Mouse (Mus musculus): Measurements from ENCODE around the gene Cpb2. TPM values are rescaled to one million over a fixed set of nuclear protein-coding genes. Genes with fewer than 3 reads are reported as not detected.

Gene Cpb2
- polyA plus RNA-seq (2015; fragmentation: Nextera tagmentation; extraction: Ambion mirVana) = 0.19 and 0.28 TPM in 2 replicates

GRCm38 (mm10) chr14:75242087-75242486, at the start of gene Cpb2:
Gene Cpb2, plus strand, starts transcription at chr14:75242287.
- Histone ChIP-seq H3K9ac (no peak within 1 kb of the TSS), H3K27ac (no peak within 1 kb of the TSS), H3K27me3 (no peaks in the 10 kb centered on the region), H3K4me2 (no peak within 1 kb of the TSS), H3K36me3 (ENCODE audit: poor library complexity, severe bottlenecking) (no peaks in the 10 kb centered on the region), H3K4me1 (peaks cover 22% of the 10 kb centered on the region), H3K9me3 (replicated peaks) (no peaks in the 10 kb centered on the region), H3K4me3 (no peak within 1 kb of the TSS)
- 93% methylated on average over 5 of the region's 5 CpGs for WGBS
- no peak for ATAC-seq

GRCm38 (mm10) chr14:75192427-75192826, 49.7 kb upstream of the Cpb2 start:
- Histone ChIP-seq H3K4me2 (no peak overlapping the region), H3K27ac (no peak overlapping the region), H3K9me3 (replicated peaks) (no peaks in the 10 kb centered on the region), H3K4me3 (no peak overlapping the region), H3K36me3 (ENCODE audit: poor library complexity, severe bottlenecking) (no peaks in the 10 kb centered on the region), H3K9ac (no peak overlapping the region), H3K4me1 (no peaks in the 10 kb centered on the region), H3K27me3 (no peaks in the 10 kb centered on the region)
- WGBS = 90% methylated on average over 10 of the region's 10 CpGs
- ATAC-seq = no peak

- 87% methylated on average over 10 of the region's 10 CpGs for WGBS
- no peak overlapping the region for H3K4me3 ChIP-seq
- H3K9me3 ChIP-seq (replicated peaks) = no peaks in the 10 kb centered on the region
- H3K27me3 ChIP-seq = no peaks in the 10 kb centered on the region
- ATAC-seq = no peak
- no peak overlapping the region for H3K4me2 ChIP-seq
- no peak overlapping the region for H3K9ac ChIP-seq
- H3K27ac ChIP-seq = no peak overlapping the region
- no peaks in the 10 kb centered on the region for H3K4me1 ChIP-seq
- H3K36me3 ChIP-seq (ENCODE audit: poor library complexity, severe bottlenecking) = no peaks in the 10 kb centered on the region
Measured at GRCm38 (mm10) chr14:75192858-75193257, 49.2 kb upstream of the Cpb2 start.

GRCm38 (mm10) chr14:75195530-75195929, 46.6 kb upstream of the Cpb2 start:
- H3K9me3 ChIP-seq (replicated peaks) = no peaks in the 10 kb centered on the region
- no peak for ATAC-seq
- H3K4me2 ChIP-seq = no peak overlapping the region
- H3K4me1 ChIP-seq = no peaks in the 10 kb centered on the region
- H3K27me3 ChIP-seq = no peaks in the 10 kb centered on the region
- no peak overlapping the region for H3K27ac ChIP-seq
- WGBS = 92% methylated on average over 5 of the region's 5 CpGs
- no peak overlapping the region for H3K4me3 ChIP-seq
- H3K36me3 ChIP-seq (ENCODE audit: poor library complexity, severe bottlenecking) = no peaks in the 10 kb centered on the region
- H3K9ac ChIP-seq = no peak overlapping the region

GRCm38 (mm10) chr14:75197027-75197426, 45.1 kb upstream of the Cpb2 start:
- Histone ChIP-seq H3K4me2 (no peak overlapping the region), H3K27me3 (no peaks in the 10 kb centered on the region), H3K9ac (no peak overlapping the region), H3K36me3 (ENCODE audit: poor library complexity, severe bottlenecking) (no peaks in the 10 kb centered on the region), H3K4me3 (no peak overlapping the region), H3K27ac (no peak overlapping the region), H3K4me1 (no peaks in the 10 kb centered on the region), H3K9me3 (replicated peaks) (peaks cover 5% of the 10 kb centered on the region; the same call in 1 of the 2 replicates)
- 42% methylated on average over 5 of the region's 5 CpGs for whole genome bisulfite sequencing
- peak; percentile 55 for ATAC-seq

- Histone ChIP-seq H3K27ac (no peak overlapping the region), H3K9ac (no peak overlapping the region), H3K4me3 (no peak overlapping the region), H3K9me3 (replicated peaks) (peaks cover 5% of the 10 kb centered on the region; the same call in 1 of the 2 replicates), H3K4me2 (no peak overlapping the region), H3K36me3 (ENCODE audit: poor library complexity, severe bottlenecking) (no peaks in the 10 kb centered on the region), H3K4me1 (no peaks in the 10 kb centered on the region), H3K27me3 (no peaks in the 10 kb centered on the region)
- ATAC-seq = no peak
- WGBS = 68% methylated on average over 7 of the region's 7 CpGs
Measured at GRCm38 (mm10) chr14:75197660-75198059, 44.4 kb upstream of the Cpb2 start.

GRCm38 (mm10) chr14:75205363-75206051, 36.6 kb upstream of the Cpb2 start:
- ATAC-seq = no peak
- no peak overlapping the region for H3K9ac ChIP-seq

GRCm38 (mm10) chr14:75206307-75206706, 35.8 kb upstream of the Cpb2 start:
- H3K4me2 ChIP-seq = no peak overlapping the region
- ATAC-seq = no peak
- no peak overlapping the region for H3K27ac ChIP-seq
- 0 out of 2 replicates have a peak, but pooled peaks cover 5% of the 10 kb centered on the region for H3K9me3 ChIP-seq (replicated peaks)
- no peaks in the 10 kb centered on the region for H3K27me3 ChIP-seq
- no peak overlapping the region for H3K4me3 ChIP-seq
- no peak overlapping the region for H3K9ac ChIP-seq
- H3K4me1 ChIP-seq = no peaks in the 10 kb centered on the region
- H3K36me3 ChIP-seq (ENCODE audit: poor library complexity, severe bottlenecking) = no peaks in the 10 kb centered on the region
- 94% methylated on average over 4 of the region's 4 CpGs for WGBS

More at GRCm38 (mm10) chr14:75205363-75206051, 36.6 kb upstream of the Cpb2 start:
- no peaks in the 10 kb centered on the region for H3K36me3 ChIP-seq (ENCODE audit: poor library complexity, severe bottlenecking)
- no peak overlapping the region for H3K27ac ChIP-seq
- 79% methylated on average over 6 of the region's 6 CpGs for WGBS
- no peak overlapping the region for H3K4me2 ChIP-seq
- no peak overlapping the region for H3K4me3 ChIP-seq
- H3K9me3 ChIP-seq (replicated peaks) = peaks cover 5% of the 10 kb centered on the region; the same call in 1 of the 2 replicates
- H3K4me1 ChIP-seq = no peaks in the 10 kb centered on the region
- no peaks in the 10 kb centered on the region for H3K27me3 ChIP-seq

GRCm38 (mm10) chr14:75208572-75209151, 33.4 kb upstream of the Cpb2 start:
- H3K4me1 ChIP-seq = peaks cover 2% of the 10 kb centered on the region
- H3K4me3 ChIP-seq = no peak overlapping the region
- H3K9ac ChIP-seq = no peak overlapping the region
- 81% methylated on average over 6 of the region's 6 CpGs for WGBS
- H3K9me3 ChIP-seq (replicated peaks) = no peaks in the 10 kb centered on the region
- H3K27me3 ChIP-seq = no peaks in the 10 kb centered on the region
- no peak overlapping the region for H3K27ac ChIP-seq
- ATAC-seq = no peak
- H3K36me3 ChIP-seq (ENCODE audit: poor library complexity, severe bottlenecking) = no peaks in the 10 kb centered on the region
- H3K4me2 ChIP-seq = no peak overlapping the region

- H3K9me3 ChIP-seq (replicated peaks) = no peaks in the 10 kb centered on the region
- no peak overlapping the region for H3K9ac ChIP-seq
- peaks cover 8% of the 10 kb centered on the region for H3K4me1 ChIP-seq
- no peak overlapping the region for H3K4me2 ChIP-seq
- no peaks in the 10 kb centered on the region for H3K27me3 ChIP-seq
- H3K4me3 ChIP-seq = no peak overlapping the region
- 0 out of 2 replicates have a peak, but pooled peaks have one; percentile 36 for ATAC-seq
- 84% methylated on average over 11 of the region's 11 CpGs for WGBS
- 0 out of 2 replicates have a peak overlapping the region, but pooled peaks have one; percentile 6 for H3K27ac ChIP-seq
- no peaks in the 10 kb centered on the region for H3K36me3 ChIP-seq (ENCODE audit: poor library complexity, severe bottlenecking)
Measured at GRCm38 (mm10) chr14:75213752-75214151, 28.3 kb upstream of the Cpb2 start.

GRCm38 (mm10) chr14:75218843-75219242, 23.2 kb upstream of the Cpb2 start:
- H3K9me3 ChIP-seq (replicated peaks) = no peaks in the 10 kb centered on the region
- peaks cover 17% of the 10 kb centered on the region for H3K4me1 ChIP-seq
- H3K27me3 ChIP-seq = no peaks in the 10 kb centered on the region
- no peak overlapping the region for H3K4me2 ChIP-seq
- no peak overlapping the region for H3K9ac ChIP-seq
- WGBS = 75% methylated on average over 2 of the region's 2 CpGs
- no peaks in the 10 kb centered on the region for H3K36me3 ChIP-seq (ENCODE audit: poor library complexity, severe bottlenecking)
- ATAC-seq = peak; percentile 61
- H3K27ac ChIP-seq = peak overlapping the region; percentile 71
- no peak overlapping the region for H3K4me3 ChIP-seq

GRCm38 (mm10) chr14:75219250-75219913, 22.7 kb upstream of the Cpb2 start:
- ATAC-seq = peak; percentile 91
- H3K9me3 ChIP-seq (replicated peaks) = no peaks in the 10 kb centered on the region
- no peak overlapping the region for H3K4me3 ChIP-seq
- H3K9ac ChIP-seq = no peak overlapping the region
- H3K27ac ChIP-seq = peak overlapping the region; percentile 71
- 0 out of 2 replicates have a peak overlapping the region, but pooled peaks have one; percentile 1 for H3K4me2 ChIP-seq
- H3K27me3 ChIP-seq = no peaks in the 10 kb centered on the region
- peaks cover 16% of the 10 kb centered on the region for H3K4me1 ChIP-seq
- WGBS = 41% methylated on average over 5 of the region's 5 CpGs
- H3K36me3 ChIP-seq (ENCODE audit: poor library complexity, severe bottlenecking) = no peaks in the 10 kb centered on the region
